ENCODE assay signal across 17 mouse cellular contexts in the genomic region with DNA sequence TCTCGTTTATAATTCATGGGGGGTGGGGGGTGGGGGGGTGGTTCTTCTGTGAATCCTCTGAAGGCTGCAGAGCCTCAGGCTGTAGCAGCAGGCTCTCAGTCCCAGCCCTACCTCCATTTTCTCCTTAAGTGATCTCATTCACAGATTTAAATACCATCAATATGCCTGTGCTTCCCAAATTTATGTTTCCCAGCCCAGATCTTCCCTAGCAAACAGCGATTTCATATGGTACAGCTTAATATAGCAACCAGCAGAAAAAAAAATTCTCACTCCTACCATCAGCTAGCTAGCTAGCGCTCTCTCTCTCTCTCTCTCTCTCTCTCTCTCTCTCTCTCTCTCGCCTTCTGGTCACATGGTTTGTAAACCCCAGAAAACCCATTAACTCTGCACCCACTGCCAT. TPM values are rescaled to one million over a fixed set of nuclear protein-coding genes. Genes with fewer than 3 reads are reported as not detected.
A peak's percentile ranks its signal among the peaks of the same experiment; 100 is the strongest.
DNase-seq lines count a peak whose midpoint lies in the region; ATAC-seq lines count a peak whose summit lies in the region.
"Had no signal": no experiment of that assay in that cellular context is flagged by ENCODE, and none has a peak within 500 bp of the region (broad histone marks: within the 10 kb centered on the region; RNA-seq: fewer than 3 reads in every experiment).

No protein-coding gene starts in this region.

- DNase-seq in hindbrain, embryonic 14.5 days (ENCODE audit: low spot score) = peak; percentile 44
- no peak for DNase-seq in hindbrain, embryonic 10.5 days (ENCODE audit: low spot score)
- no peak for DNase-seq in midbrain, embryonic 14.5 days
- DNase-seq in gastrocnemius, postnatal 4 days (ENCODE audit: low spot score in 2 of 2) = no peak
- DNase-seq: cerebellum, adult 2 months; heart, adult 18-20 months; kidney, adult 2 months; kidney, postnatal 25 days; thymus, adult 18-20 months had no signal

- H3K9ac ChIP-seq in hindbrain, embryonic 14.5 days = no peak overlapping the region
- H3K9ac ChIP-seq in midbrain, embryonic 13.5 days (replicated peaks) = no peak overlapping the region
- no peak overlapping the region for H3K9ac ChIP-seq in midbrain, embryonic 14.5 days (replicated peaks; ENCODE audit: low read length)
- H3K9ac ChIP-seq in forebrain, embryonic 16.5 days (replicated peaks; ENCODE audit: low read depth, low read length) = no peak overlapping the region
- no peak overlapping the region for H3K9ac ChIP-seq in neural tube, embryonic 14.5 days (replicated peaks; ENCODE audit: low read depth, low read length)
- H3K9ac ChIP-seq: heart, embryonic 15.5 days; liver, embryonic 14.5 days had no signal

- no peak for ATAC-seq in hindbrain, embryonic 14.5 days (ENCODE audit: low FRiP score)
- 0 out of 2 replicates have a peak, but pooled peaks have one; percentile 18 for ATAC-seq in midbrain, embryonic 13.5 days
- ATAC-seq in midbrain, embryonic 14.5 days (ENCODE audit: low FRiP score, low TSS enrichment) = no peak
- ATAC-seq in forebrain, embryonic 16.5 days = peak; percentile 65
- ATAC-seq in neural tube, embryonic 14.5 days (ENCODE audit: low read depth) = no peak
- ATAC-seq: lung, postnatal 0 days had no signal

- H3K27me3 ChIP-seq in hindbrain, embryonic 14.5 days (ENCODE audit: control insufficient read depth, insufficient read depth, low read length) = no peaks in the 10 kb centered on the region
- no peaks in the 10 kb centered on the region for H3K27me3 ChIP-seq in hindbrain, embryonic 10.5 days (ENCODE audit: insufficient read depth, poor library complexity, severe bottlenecking)
- H3K27me3 ChIP-seq in midbrain, embryonic 13.5 days = no peaks in the 10 kb centered on the region
- H3K27me3 ChIP-seq in midbrain, embryonic 14.5 days (ENCODE audit: control insufficient read depth, insufficient read depth, low read length) = no peaks in the 10 kb centered on the region
- no peaks in the 10 kb centered on the region for H3K27me3 ChIP-seq in forebrain, embryonic 16.5 days (replicated peaks; ENCODE audit: control insufficient read depth, insufficient read depth, low read length)
- H3K27me3 ChIP-seq in neural tube, embryonic 14.5 days (ENCODE audit: control insufficient read depth, insufficient read depth, low read length) = no peaks in the 10 kb centered on the region
- H3K27me3 ChIP-seq: heart, embryonic 15.5 days; megakaryocyte, embryonic 14.5 days had no signal

- 0 out of 2 replicates have a peak overlapping the region, but pooled peaks have one; percentile 63 for H3K27ac ChIP-seq in hindbrain, embryonic 14.5 days
- H3K27ac ChIP-seq in hindbrain, embryonic 10.5 days = no peak overlapping the region
- H3K27ac ChIP-seq in midbrain, embryonic 13.5 days = no peak overlapping the region
- no peak overlapping the region for H3K27ac ChIP-seq in midbrain, embryonic 14.5 days (replicated peaks; ENCODE audit: low read depth, low read length)
- H3K27ac ChIP-seq in forebrain, embryonic 16.5 days (ENCODE audit: low read length) = peak overlapping the region; percentile 68
- peak overlapping the region; percentile 6; the same call in 1 of the 2 replicates for H3K27ac ChIP-seq in neural tube, embryonic 14.5 days (ENCODE audit: low read depth, low read length)
- H3K27ac ChIP-seq: heart, embryonic 15.5 days; liver, embryonic 14.5 days had no signal

- 47% methylated on average over 4 of the region's 4 CpGs for whole genome bisulfite sequencing in hindbrain, embryonic 14.5 days
- 86% methylated on average over 4 of the region's 4 CpGs for WGBS in hindbrain, embryonic 10.5 days
- WGBS in midbrain, embryonic 13.5 days = 57% methylated on average over 4 of the region's 4 CpGs
- WGBS in midbrain, embryonic 14.5 days = 67% methylated on average over 4 of the region's 4 CpGs
- 48% methylated on average over 4 of the region's 4 CpGs for WGBS in forebrain, embryonic 16.5 days
- WGBS in neural tube, embryonic 14.5 days = 36% methylated on average over 4 of the region's 4 CpGs

- peaks cover 26% of the 10 kb centered on the region for H3K4me1 ChIP-seq in hindbrain, embryonic 14.5 days (replicated peaks; ENCODE audit: control insufficient read depth, insufficient read depth, low read length)
- H3K4me1 ChIP-seq in hindbrain, embryonic 10.5 days (replicated peaks) = peaks cover 19% of the 10 kb centered on the region
- peaks cover 30% of the 10 kb centered on the region for H3K4me1 ChIP-seq in midbrain, embryonic 13.5 days (replicated peaks)
- H3K4me1 ChIP-seq in midbrain, embryonic 14.5 days (ENCODE audit: control insufficient read depth, insufficient read depth, low read length) = peaks cover 19% of the 10 kb centered on the region; the same call in 1 of the 2 replicates
- peaks cover 16% of the 10 kb centered on the region for H3K4me1 ChIP-seq in forebrain, embryonic 16.5 days (replicated peaks; ENCODE audit: control insufficient read depth, insufficient read depth, low read length)
- H3K4me1 ChIP-seq in neural tube, embryonic 14.5 days (ENCODE audit: control insufficient read depth, insufficient read depth, low read length) = peaks cover 15% of the 10 kb centered on the region; the same call in 1 of the 2 replicates
- H3K4me1 ChIP-seq: megakaryocyte, embryonic 14.5 days had no signal

- H3K36me3 ChIP-seq in hindbrain, embryonic 14.5 days (replicated peaks; ENCODE audit: control insufficient read depth, insufficient read depth) = no peaks in the 10 kb centered on the region
- no peaks in the 10 kb centered on the region for H3K36me3 ChIP-seq in hindbrain, embryonic 10.5 days
- H3K36me3 ChIP-seq in midbrain, embryonic 13.5 days = no peaks in the 10 kb centered on the region
- no peaks in the 10 kb centered on the region for H3K36me3 ChIP-seq in midbrain, embryonic 14.5 days (ENCODE audit: control insufficient read depth, insufficient read depth, low read length)
- H3K36me3 ChIP-seq in forebrain, embryonic 16.5 days (ENCODE audit: control insufficient read depth, insufficient read depth) = no peaks in the 10 kb centered on the region
- no peaks in the 10 kb centered on the region for H3K36me3 ChIP-seq in neural tube, embryonic 14.5 days (ENCODE audit: control insufficient read depth, insufficient read depth, low read length)
- H3K36me3 ChIP-seq: heart, embryonic 15.5 days had no signal

- H3K4me3 ChIP-seq in hindbrain, embryonic 14.5 days (replicated peaks; ENCODE audit: low read length) = no peak overlapping the region
- no peak overlapping the region for H3K4me3 ChIP-seq in hindbrain, embryonic 10.5 days
- H3K4me3 ChIP-seq in midbrain, embryonic 13.5 days (replicated peaks) = no peak overlapping the region
- H3K4me3 ChIP-seq in midbrain, embryonic 14.5 days (replicated peaks; ENCODE audit: low read depth, low read length) = no peak overlapping the region
- H3K4me3 ChIP-seq in forebrain, embryonic 16.5 days (replicated peaks; ENCODE audit: low read length) = no peak overlapping the region
- no peak overlapping the region for H3K4me3 ChIP-seq in neural tube, embryonic 14.5 days (ENCODE audit: low read depth, low read length)
- H3K4me3 ChIP-seq: heart, embryonic 15.5 days; megakaryocyte, embryonic 14.5 days; myocyte had no signal

- H3K9me3 ChIP-seq in hindbrain, embryonic 14.5 days (ENCODE audit: control insufficient read depth, low read length) = no peaks in the 10 kb centered on the region
- no peaks in the 10 kb centered on the region for H3K9me3 ChIP-seq in hindbrain, embryonic 10.5 days
- H3K9me3 ChIP-seq in midbrain, embryonic 13.5 days = no peaks in the 10 kb centered on the region
- no peaks in the 10 kb centered on the region for H3K9me3 ChIP-seq in midbrain, embryonic 14.5 days (ENCODE audit: control insufficient read depth, low read length)
- no peaks in the 10 kb centered on the region for H3K9me3 ChIP-seq in forebrain, embryonic 16.5 days (ENCODE audit: control insufficient read depth, low read length)
- H3K9me3 ChIP-seq in neural tube, embryonic 14.5 days (ENCODE audit: control insufficient read depth, low read length) = no peaks in the 10 kb centered on the region
- H3K9me3 ChIP-seq: heart, embryonic 15.5 days; megakaryocyte, embryonic 14.5 days had no signal

- no peak overlapping the region for H3K4me2 ChIP-seq in hindbrain, embryonic 14.5 days (replicated peaks)
- H3K4me2 ChIP-seq in midbrain, embryonic 13.5 days (replicated peaks) = no peak overlapping the region
- H3K4me2 ChIP-seq in midbrain, embryonic 14.5 days (ENCODE audit: low read length) = no peak overlapping the region
- no peak overlapping the region for H3K4me2 ChIP-seq in forebrain, embryonic 16.5 days (ENCODE audit: low read length)
- no peak overlapping the region for H3K4me2 ChIP-seq in neural tube, embryonic 14.5 days (ENCODE audit: low read depth, low read length)
- H3K4me2 ChIP-seq: heart, embryonic 15.5 days had no signal

RNA-seq across cellular contexts. Expression of a gene that starts 42.5 kb away (rescaled TPM):
- 18.6 and 20.2 TPM in 2 replicates for polyA plus RNA-seq in hindbrain, embryonic 14.5 days (2014; fragmentation: Nextera tagmentation; extraction: Ambion mirVana)
- polyA plus RNA-seq in hindbrain, embryonic 10.5 days (2016; fragmentation: Nextera tagmentation; extraction: Ambion mirVana) = 4.9 and 8.4 TPM in 2 replicates
- polyA plus RNA-seq in midbrain, embryonic 13.5 days (2015; fragmentation: Nextera tagmentation; extraction: Ambion mirVana) = 12.3 and 13.1 TPM in 2 replicates
- polyA plus RNA-seq in midbrain, embryonic 14.5 days (2014; fragmentation: Nextera tagmentation; extraction: Ambion mirVana) = 14.9 and 18.0 TPM in 2 replicates
- 9.0 and 11.9 TPM in 2 replicates for polyA plus RNA-seq in forebrain, embryonic 16.5 days (2015; fragmentation: Nextera tagmentation; extraction: Ambion mirVana)
- 25.4 and 25.5 TPM in 2 replicates for polyA plus RNA-seq in neural tube, embryonic 14.5 days (2014; fragmentation: Nextera tagmentation; extraction: Ambion mirVana)
- total RNA-seq in gastrocnemius, postnatal 4 days (2021) = 10 to 100 TPM; 11.4 to 12.7 TPM

Comparison
In these comparisons a context has a peak if more than half of its experiments do, and no peak if none do; other contexts are left out.
1. ATAC-seq: peak in midbrain, embryonic 13.5 days (single experiment) and forebrain, embryonic 16.5 days (single experiment); none in hindbrain, embryonic 14.5 days (single experiment), midbrain, embryonic 14.5 days (single experiment) and neural tube, embryonic 14.5 days (single experiment).
2. H3K27ac ChIP-seq: peak in hindbrain, embryonic 14.5 days (single experiment), forebrain, embryonic 16.5 days (single experiment) and neural tube, embryonic 14.5 days (single experiment); none in hindbrain, embryonic 10.5 days (single experiment), midbrain, embryonic 13.5 days (single experiment) and midbrain, embryonic 14.5 days (single experiment).